Mouse (Mus musculus) kidney, adult 2 months (tissue): ENCODE results near the gene Hist3h2ba.

Experiments
- CTCF ChIP-seq: fragments of 200-500 bp; conservative IDR thresholded peaks from 2 replicates; pipeline ENCODE4 v1.5.1; 2011; ENCODE audit warnings: low read depth, mild to moderate bottlenecking, control low read depth, low read length, moderate library complexity, mixed read lengths; ENCODE audit not compliant: insufficient read depth, insufficient read length
- POLR2A ChIP-seq: fragments of 200-500 bp; IDR thresholded peaks from one replicate; pipeline ENCODE4 v1.6.1; 2011; ENCODE audit warnings: low read depth, low read length, control low read depth

DNA sequence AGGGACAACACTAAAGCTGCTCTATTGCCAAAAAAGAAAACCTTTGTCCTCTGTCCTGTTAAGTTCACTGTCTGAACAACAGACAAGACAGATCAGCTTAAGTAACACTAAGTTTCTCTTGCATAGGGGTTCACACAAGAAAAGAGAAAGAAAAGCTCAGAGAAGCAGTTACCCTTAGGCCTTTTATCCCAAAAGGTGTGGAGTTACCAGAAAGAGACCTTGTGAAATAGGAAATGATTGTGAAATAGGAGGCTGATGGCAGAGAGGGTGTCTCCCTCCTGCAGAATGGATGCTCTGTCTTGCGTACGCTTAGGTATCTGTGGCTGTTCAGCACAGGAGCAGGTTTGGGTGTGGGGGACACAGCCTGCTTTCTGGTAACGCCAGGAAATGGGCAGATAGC lies 30.5 kb downstream of the Hist3h2ba start:
- TF ChIP-seq POLR2A (no peak), CTCF (no peak)
